ENCODE assay signal across 18 mouse cellular contexts in the genomic region with DNA sequence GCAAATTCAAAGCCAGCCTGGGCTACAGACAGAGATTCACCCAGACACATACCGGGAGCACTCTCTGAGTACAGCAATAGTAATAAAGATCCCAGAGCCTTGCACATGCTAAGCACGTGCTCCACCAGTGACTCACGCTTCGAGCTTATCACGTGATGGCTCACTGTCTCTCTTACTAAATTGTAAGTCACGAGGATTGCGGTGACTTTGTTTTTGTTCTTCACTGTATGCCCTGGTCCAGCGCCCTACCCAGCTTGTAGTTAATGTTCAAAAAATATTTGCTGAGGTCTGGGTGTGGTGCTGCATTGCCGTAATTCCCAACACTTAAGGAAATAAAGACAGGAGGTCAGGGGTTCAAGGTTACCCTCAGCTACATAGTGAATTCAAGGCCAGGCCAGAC. TPM values are rescaled to one million over a fixed set of nuclear protein-coding genes. Genes with fewer than 3 reads are reported as not detected.
DNase-seq lines count a peak whose midpoint lies in the region; ATAC-seq and TF ChIP-seq lines count a peak whose summit lies in the region.
"Had no signal": no experiment of that assay in that cellular context is flagged by ENCODE, and none has a peak within 500 bp of the region (broad histone marks: within the 10 kb centered on the region; RNA-seq: fewer than 3 reads in every experiment).

No protein-coding gene starts in this region.

- peaks cover 8% of the 10 kb centered on the region for H3K9me3 ChIP-seq in kidney, embryonic 14.5 days (ENCODE audit: control insufficient read depth, low read length)
- H3K9me3 ChIP-seq: embryonic facial prominence, embryonic 15.5 days had no signal

- CTCF ChIA-PET in Patski (lab: Charles Lee): interaction anchor here (1.0 to 2.0 kb wide), 3 partner anchors 14 to 146 kb away, joined by 3 to 8 read pairs (median 3); a partner anchor contains a TSS

- no peak overlapping the region for H3K9ac ChIP-seq in kidney, embryonic 14.5 days (ENCODE audit: low read depth, low read length)
- H3K9ac ChIP-seq: embryonic facial prominence, embryonic 15.5 days; liver, postnatal 0 days had no signal

- TF ChIP-seq CTCF in Patski (IDR thresholded peaks at IDR 0.05): no peak

- in situ Hi-C loops in Patski (cut with MboI; ENCODE audit: low pct_unique_long_range_greater_than_20kb): no loop called here

- ATAC-seq in kidney, embryonic 14.5 days (ENCODE audit: low FRiP score, low TSS enrichment): no peak
- peak; percentile 75 for ATAC-seq in Patski
- ATAC-seq in granulocyte monocyte progenitor cell, adult 5-6 weeks (replicated peaks; ENCODE audit: poor library complexity, severe bottlenecking): no peak
- ATAC-seq: forebrain, embryonic 16.5 days; liver, postnatal 0 days had no signal

- H3K4me2 ChIP-seq in kidney, embryonic 14.5 days (replicated peaks; ENCODE audit: low read depth, low read length): no peak overlapping the region
- H3K4me2 ChIP-seq: embryonic facial prominence, embryonic 15.5 days; limb, embryonic 12.5 days had no signal

- peaks cover 38% of the 10 kb centered on the region for H3K27me3 ChIP-seq in kidney, embryonic 14.5 days (ENCODE audit: control insufficient read depth, insufficient read depth, low read length)
- no peaks in the 10 kb centered on the region for H3K27me3 ChIP-seq in Patski

- DNase-seq in kidney, adult 11 months: peak; percentile 25
- DNase-seq in 3T3-L1 (ENCODE audit: low read depth, low spot score) (peak; percentile 41), Patski (ENCODE audit: low read depth, low spot score) (peak; percentile 55)
- DNase-seq in brain, adult 2 months (ENCODE audit: low read depth, low spot score): peak; percentile 65
- DNase-seq in frontal cortex, postnatal 14 days (ENCODE audit: low spot score in 2 of 2): no peak
- no peak for DNase-seq in cerebellum, adult 8-10 months
- DNase-seq: cerebellum, adult 18-20 months; gastrocnemius, postnatal 10 days; liver, postnatal 0 days; right cerebral cortex, postnatal 25 days; thymus, adult 18-20 months had no signal

- no peak overlapping the region for H3K4me3 ChIP-seq in kidney, embryonic 14.5 days (ENCODE audit: low read length)
- H3K4me3 ChIP-seq: embryonic facial prominence, embryonic 15.5 days; limb, embryonic 12.5 days had no signal

- H3K27ac ChIP-seq in kidney, embryonic 14.5 days (ENCODE audit: low read depth, low read length): no peak overlapping the region
- H3K27ac ChIP-seq: embryonic facial prominence, embryonic 15.5 days; hindbrain, embryonic 14.5 days; limb, embryonic 12.5 days had no signal

- POLR2A ChIA-PET in Patski (lab: Charles Lee): no interaction called here

- no peaks in the 10 kb centered on the region for H3K36me3 ChIP-seq in kidney, embryonic 14.5 days (ENCODE audit: control insufficient read depth, insufficient read depth, low read length)
- H3K36me3 ChIP-seq: embryonic facial prominence, embryonic 15.5 days; limb, embryonic 12.5 days had no signal

- WGBS in kidney, embryonic 14.5 days: 80% methylated on average over 9 of the region's 9 CpGs

- H3K4me1 ChIP-seq in kidney, embryonic 14.5 days (ENCODE audit: control insufficient read depth, insufficient read depth, low read length): peaks cover 14% of the 10 kb centered on the region; the same call in 1 of the 2 replicates

RNA-seq across cellular contexts. Expression of a gene that starts 3.1 kb away (rescaled TPM):
- 1.0 and 1.2 TPM in 2 replicates for polyA plus RNA-seq in kidney, embryonic 14.5 days (2014; fragmentation: Nextera tagmentation; extraction: Ambion mirVana)
- 12.9 TPM for polyA plus RNA-seq in Patski (2021)
- total RNA-seq in granulocyte monocyte progenitor cell, adult 5-6 weeks (2014; fragmentation: Nextera tagmentation): not detected in 2 replicates
- not detected in 2 replicates for total RNA-seq in granulocyte monocyte progenitor cell, adult 5-6 weeks (2017)
- total RNA-seq: monocyte, adult 5-6 weeks had no signal

RNA-seq across cellular contexts. Expression of a gene that starts 15.6 kb away (rescaled TPM):
- 12.5 and 15.0 TPM in 2 replicates for polyA plus RNA-seq in kidney, embryonic 14.5 days (2014; fragmentation: Nextera tagmentation; extraction: Ambion mirVana)
- polyA plus RNA-seq in Patski (2021): 53.0 TPM
- total RNA-seq in granulocyte monocyte progenitor cell, adult 5-6 weeks (2014; fragmentation: Nextera tagmentation): 75.9 and 87.6 TPM in 2 replicates
- total RNA-seq in granulocyte monocyte progenitor cell, adult 5-6 weeks (2017): 24.3 and 31.9 TPM in 2 replicates

RNA-seq across cellular contexts. Expression of a gene that starts 28.0 kb away (rescaled TPM):
- 144 and 162 TPM in 2 replicates for polyA plus RNA-seq in kidney, embryonic 14.5 days (2014; fragmentation: Nextera tagmentation; extraction: Ambion mirVana)
- 153 TPM for polyA plus RNA-seq in Patski (2021)
- 96.6 and 112 TPM in 2 replicates for total RNA-seq in granulocyte monocyte progenitor cell, adult 5-6 weeks (2014; fragmentation: Nextera tagmentation)
- 48.8 and 52.0 TPM in 2 replicates for total RNA-seq in granulocyte monocyte progenitor cell, adult 5-6 weeks (2017)

RNA-seq across cellular contexts. Expression of a gene that starts 46.2 kb away (rescaled TPM):
- polyA plus RNA-seq in kidney, embryonic 14.5 days (2014; fragmentation: Nextera tagmentation; extraction: Ambion mirVana): 111 and 144 TPM in 2 replicates
- polyA plus RNA-seq in Patski (2021): 77.6 TPM
- 49.2 and 55.8 TPM in 2 replicates for total RNA-seq in granulocyte monocyte progenitor cell, adult 5-6 weeks (2014; fragmentation: Nextera tagmentation)
- total RNA-seq in granulocyte monocyte progenitor cell, adult 5-6 weeks (2017): 34.7 and 40.2 TPM in 2 replicates

RNA-seq across cellular contexts. Expression of a gene that starts 56.1 kb away (rescaled TPM):
- polyA plus RNA-seq in kidney, embryonic 14.5 days (2014; fragmentation: Nextera tagmentation; extraction: Ambion mirVana): 14.0 and 14.7 TPM in 2 replicates
- 9.7 TPM for polyA plus RNA-seq in Patski (2021)
- total RNA-seq in granulocyte monocyte progenitor cell, adult 5-6 weeks (2014; fragmentation: Nextera tagmentation): 10.6 and 17.5 TPM in 2 replicates
- 1.3 and 3.9 TPM in 2 replicates for total RNA-seq in granulocyte monocyte progenitor cell, adult 5-6 weeks (2017)

Comparison
In these comparisons a context has a peak if more than half of its experiments do, and no peak if none do; other contexts are left out.
1. DNase-seq: peak in kidney, adult 11 months (single experiment), 3T3-L1 (single experiment), Patski (single experiment) and brain, adult 2 months (single experiment); none in frontal cortex, postnatal 14 days (0 of 2) and cerebellum, adult 8-10 months (single experiment).